Mouse (Mus musculus): ENCODE data around the gene Sphk2. TPM values are rescaled to one million over a fixed set of nuclear protein-coding genes. Genes with fewer than 3 reads are reported as not detected.
"Not testable (repeated sequence)": the region's sequence is repeated elsewhere in the genome, so short reads cannot be mapped to it uniquely, and the experiment has no call there.

Sphk2 gene
- polyA plus RNA-seq, 1 experiment from 2014 or later, result 17.2 TPM

DNA sequence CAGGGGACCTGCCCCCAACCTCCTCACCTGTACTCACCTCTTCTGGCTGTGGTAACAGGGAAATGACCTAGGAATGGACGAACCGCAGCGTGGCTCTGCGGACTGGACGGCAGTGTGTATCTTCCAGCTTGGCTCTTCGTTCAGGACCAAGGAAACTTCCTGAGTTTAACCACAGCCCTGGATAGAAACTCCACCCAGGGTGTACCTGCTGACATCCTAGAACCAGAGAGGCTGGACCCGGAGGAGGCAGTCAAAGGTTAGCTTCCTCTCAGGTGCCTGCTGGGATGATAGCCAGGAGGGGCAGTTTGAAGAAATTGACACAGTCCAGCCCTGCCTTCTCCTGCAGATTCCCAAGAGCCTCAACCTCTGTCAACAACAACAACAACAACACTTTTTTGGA lies 51.6 kb downstream of the Sphk2 start, which contains the start of gene Fut2:
Gene Fut2 (minus strand): TSS at position 234 of the 400 bp plus-strand sequence.
- Histone ChIP-seq H3K4me1 (ENCODE audit: control insufficient read depth, insufficient read depth, low read length) (no peaks in the 10 kb centered on the region), H3K4me2 (ENCODE audit: low read length) (no peak within 1 kb of the TSS), H3K4me3 (replicated peaks; ENCODE audit: low read depth, low read length) (no peak within 1 kb of the TSS), H3K36me3 (ENCODE audit: control insufficient read depth, insufficient read depth, low read length) (no peaks in the 10 kb centered on the region), H3K9ac (replicated peaks; ENCODE audit: low read length) (no peak within 1 kb of the TSS), H3K27me3 (ENCODE audit: control insufficient read depth, insufficient read depth, low read length) (no peaks in the 10 kb centered on the region), H3K27ac (replicated peaks; ENCODE audit: low read depth, low read length) (no peak within 1 kb of the TSS), H3K9me3 (ENCODE audit: control insufficient read depth, low read length) (no peaks in the 10 kb centered on the region)
- WGBS, result 86% methylated on average over 7 of the region's 7 CpGs
- ATAC-seq (ENCODE audit: low FRiP score, low TSS enrichment) (no peak), DNase-seq (no peak)

DNA sequence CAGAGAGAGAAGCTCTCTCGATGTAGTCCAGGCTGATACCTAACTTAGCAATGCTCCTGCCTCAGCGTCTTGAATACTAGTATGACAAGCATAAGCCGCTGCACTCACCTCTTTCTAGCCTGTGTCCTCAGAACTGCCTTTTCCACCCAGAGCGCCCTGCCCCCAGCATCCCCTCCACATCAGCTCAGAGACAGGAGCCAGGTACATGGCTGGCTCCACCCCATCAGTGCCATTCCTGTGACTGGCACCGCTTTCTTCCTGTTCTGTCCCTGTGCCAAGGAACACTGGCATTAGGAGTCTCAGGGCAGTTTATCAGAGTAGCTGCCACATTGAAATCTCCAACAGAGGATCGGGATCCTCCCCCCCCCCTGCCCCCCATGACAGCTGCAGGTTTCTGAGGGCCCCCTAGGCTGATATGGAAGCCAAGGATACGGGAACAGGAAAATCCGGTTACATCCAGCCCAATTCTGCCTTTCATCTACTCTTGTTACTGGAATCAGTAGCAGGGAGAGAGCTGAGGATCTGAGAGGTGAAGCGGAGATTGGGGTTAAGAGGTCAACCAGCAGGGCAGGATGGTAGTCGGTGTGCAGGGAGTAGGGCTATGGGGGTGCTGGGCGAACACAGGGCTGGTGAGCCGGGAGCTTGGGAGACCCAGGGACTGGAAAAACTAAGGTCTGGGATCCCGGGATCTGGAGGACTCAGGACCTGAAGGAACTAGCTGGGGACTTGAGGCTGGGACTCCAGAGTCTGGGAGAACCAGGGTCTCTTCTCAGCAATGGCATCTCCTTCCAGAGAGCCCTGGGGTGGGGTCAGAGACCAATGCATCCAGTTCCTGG lies 52.3 kb downstream of the Sphk2 start:
- no peaks in the 10 kb centered on the region for H3K4me1 ChIP-seq (ENCODE audit: control insufficient read depth, insufficient read depth, low read length)
- no peak overlapping the region for H3K4me3 ChIP-seq (replicated peaks; ENCODE audit: low read depth, low read length)
- H3K4me2 ChIP-seq (ENCODE audit: low read length), result no peak overlapping the region
- no peaks in the 10 kb centered on the region for H3K27me3 ChIP-seq (ENCODE audit: control insufficient read depth, insufficient read depth, low read length)
- H3K36me3 ChIP-seq (ENCODE audit: control insufficient read depth, insufficient read depth, low read length), result no peaks in the 10 kb centered on the region
- ATAC-seq (ENCODE audit: low FRiP score, low TSS enrichment), result no peak
- DNase-seq, result no peak
- H3K9ac ChIP-seq (replicated peaks; ENCODE audit: low read length), result no peak overlapping the region
- no peaks in the 10 kb centered on the region for H3K9me3 ChIP-seq (ENCODE audit: control insufficient read depth, low read length)
- H3K27ac ChIP-seq (replicated peaks; ENCODE audit: low read depth, low read length), result no peak overlapping the region
- WGBS, result 60% methylated on average over 13 of the region's 13 CpGs

DNA sequence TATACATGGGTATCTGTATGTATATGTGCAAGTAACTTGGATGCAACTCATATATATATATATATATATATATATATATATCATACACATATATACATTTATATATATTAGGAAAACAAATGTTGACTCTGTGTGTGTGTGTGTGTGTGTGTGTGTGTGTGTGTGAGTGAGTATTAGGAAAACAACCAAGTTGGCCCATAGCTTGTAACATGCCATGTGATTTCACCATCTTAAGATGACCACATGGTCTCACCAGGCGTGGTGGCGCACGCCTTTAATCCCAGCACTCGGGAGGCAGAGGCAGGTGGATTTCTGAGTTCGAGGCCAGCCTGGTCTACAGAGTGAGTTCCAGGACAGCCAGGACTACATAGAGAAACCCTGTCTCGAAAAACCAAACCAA lies 56.1 kb downstream of the Sphk2 start:
- not testable (repeated sequence) for H3K27ac ChIP-seq (replicated peaks; ENCODE audit: low read depth, low read length); H3K4me1 ChIP-seq (ENCODE audit: control insufficient read depth, insufficient read depth, low read length); ATAC-seq (ENCODE audit: low FRiP score, low TSS enrichment); H3K9me3 ChIP-seq (ENCODE audit: control insufficient read depth, low read length); H3K36me3 ChIP-seq (ENCODE audit: control insufficient read depth, insufficient read depth, low read length); H3K4me3 ChIP-seq (replicated peaks; ENCODE audit: low read depth, low read length); H3K27me3 ChIP-seq (ENCODE audit: control insufficient read depth, insufficient read depth, low read length); H3K4me2 ChIP-seq (ENCODE audit: low read length); H3K9ac ChIP-seq (replicated peaks; ENCODE audit: low read length); DNase-seq
- 93% methylated on average over 6 of the region's 6 CpGs for WGBS

- Histone ChIP-seq H3K4me2 (ENCODE audit: low read length) (no peak overlapping the region), H3K27ac (replicated peaks; ENCODE audit: low read depth, low read length) (no peak overlapping the region), H3K4me1 (ENCODE audit: control insufficient read depth, insufficient read depth, low read length) (no peaks in the 10 kb centered on the region), H3K27me3 (ENCODE audit: control insufficient read depth, insufficient read depth, low read length) (no peaks in the 10 kb centered on the region), H3K4me3 (replicated peaks; ENCODE audit: low read depth, low read length) (no peak overlapping the region), H3K9me3 (ENCODE audit: control insufficient read depth, low read length) (no peaks in the 10 kb centered on the region), H3K36me3 (ENCODE audit: control insufficient read depth, insufficient read depth, low read length) (no peaks in the 10 kb centered on the region), H3K9ac (replicated peaks; ENCODE audit: low read length) (no peak overlapping the region)
- DNase-seq (no peak), ATAC-seq (ENCODE audit: low FRiP score, low TSS enrichment) (no peak)
- 83% methylated on average over 11 of the region's 11 CpGs for WGBS
Observed at GRCm38 (mm10) chr7:45660746-45661478, 56.9 kb downstream of the Sphk2 start.

Other genes starting within 250 kb of the Sphk2 start
- gene Tulp2, start 236.1 kb downstream of the Sphk2 start, polyA plus RNA-seq (2014; fragmentation: Nextera tagmentation; extraction: Ambion mirVana), result 0.13 and 0.32 TPM in 2 replicates
- not detected in 2 replicates for gene Gm45808, start 231.2 kb downstream of the Sphk2 start, polyA plus RNA-seq (2014; fragmentation: Nextera tagmentation; extraction: Ambion mirVana)
- 3.1 and 3.2 TPM in 2 replicates for gene Dhdh, start 229.2 kb downstream of the Sphk2 start, polyA plus RNA-seq (2014; fragmentation: Nextera tagmentation; extraction: Ambion mirVana)
- gene Nucb1, start 207.6 kb downstream of the Sphk2 start, polyA plus RNA-seq (2014; fragmentation: Nextera tagmentation; extraction: Ambion mirVana), result 86.5 and 89.5 TPM in 2 replicates
- gene Ppp1r15a, start 191.7 kb downstream of the Sphk2 start, polyA plus RNA-seq (2014; fragmentation: Nextera tagmentation; extraction: Ambion mirVana), result 9.5 and 10.2 TPM in 2 replicates
- gene Plekha4, start 191.7 kb downstream of the Sphk2 start, polyA plus RNA-seq (2014; fragmentation: Nextera tagmentation; extraction: Ambion mirVana), result 0.53 and 0.77 TPM in 2 replicates
- not detected in 2 replicates for gene Hsd17b14, start 163.1 kb downstream of the Sphk2 start, polyA plus RNA-seq (2014; fragmentation: Nextera tagmentation; extraction: Ambion mirVana)
- 14.9 and 16.9 TPM in 2 replicates for gene Bcat2, start 147.8 kb downstream of the Sphk2 start, polyA plus RNA-seq (2014; fragmentation: Nextera tagmentation; extraction: Ambion mirVana)
- gene Fgf21, start 102.5 kb downstream of the Sphk2 start, polyA plus RNA-seq (2014; fragmentation: Nextera tagmentation; extraction: Ambion mirVana), result not detected in 2 replicates
- gene Fut1, start 100.7 kb downstream of the Sphk2 start, polyA plus RNA-seq (2014; fragmentation: Nextera tagmentation; extraction: Ambion mirVana), result not detected in 2 replicates
- not detected in 2 replicates for gene Izumo1, start 96.2 kb downstream of the Sphk2 start, polyA plus RNA-seq (2014; fragmentation: Nextera tagmentation; extraction: Ambion mirVana)
- gene Rasip1, start 90.5 kb downstream of the Sphk2 start, polyA plus RNA-seq (2014; fragmentation: Nextera tagmentation; extraction: Ambion mirVana), result 12.3 and 14.9 TPM in 2 replicates
- 3.0 and 4.3 TPM in 2 replicates for gene Mamstr, start 78.0 kb downstream of the Sphk2 start, polyA plus RNA-seq (2014; fragmentation: Nextera tagmentation; extraction: Ambion mirVana)
- 0.11 and 0.12 TPM in 2 replicates for gene Fut2, start 51.6 kb downstream of the Sphk2 start, polyA plus RNA-seq (2014; fragmentation: Nextera tagmentation; extraction: Ambion mirVana)
- 0.30 TPM in 1 of 2 replicates, not detected in the other for gene Ntn5, start 34.0 kb downstream of the Sphk2 start, polyA plus RNA-seq (2014; fragmentation: Nextera tagmentation; extraction: Ambion mirVana)
- gene Sec1, start 23.6 kb downstream of the Sphk2 start, polyA plus RNA-seq (2014; fragmentation: Nextera tagmentation; extraction: Ambion mirVana), result 0.21 TPM in 1 of 2 replicates, not detected in the other
- gene Car11, start 18.2 kb downstream of the Sphk2 start, polyA plus RNA-seq (2014; fragmentation: Nextera tagmentation; extraction: Ambion mirVana), result 28.1 and 49.1 TPM in 2 replicates
- gene Dbp, start 12.9 kb downstream of the Sphk2 start, polyA plus RNA-seq (2014; fragmentation: Nextera tagmentation; extraction: Ambion mirVana), result 1.9 and 4.3 TPM in 2 replicates
- 631 and 710 TPM in 2 replicates for gene Rpl18, start 2.5 kb downstream of the Sphk2 start, polyA plus RNA-seq (2014; fragmentation: Nextera tagmentation; extraction: Ambion mirVana)
- 0.46 and 0.90 TPM in 2 replicates for gene Fam83e, start 3.2 kb upstream of the Sphk2 start, polyA plus RNA-seq (2014; fragmentation: Nextera tagmentation; extraction: Ambion mirVana)
- not detected in 2 replicates for gene Spaca4, start 7.8 kb upstream of the Sphk2 start, polyA plus RNA-seq (2014; fragmentation: Nextera tagmentation; extraction: Ambion mirVana)
- gene Lmtk3, start 65.7 kb upstream of the Sphk2 start, polyA plus RNA-seq (2014; fragmentation: Nextera tagmentation; extraction: Ambion mirVana), result 25.2 and 30.2 TPM in 2 replicates
- 5.2 and 8.5 TPM in 2 replicates for gene Sult2b1, start 66.7 kb upstream of the Sphk2 start, polyA plus RNA-seq (2014; fragmentation: Nextera tagmentation; extraction: Ambion mirVana)
- 281 and 288 TPM in 2 replicates for gene Cyth2, start 96.6 kb upstream of the Sphk2 start, polyA plus RNA-seq (2014; fragmentation: Nextera tagmentation; extraction: Ambion mirVana)
- gene Kcnj14, start 106.8 kb upstream of the Sphk2 start, polyA plus RNA-seq (2014; fragmentation: Nextera tagmentation; extraction: Ambion mirVana), result 0.63 and 0.88 TPM in 2 replicates
- gene Grwd1, start 112.9 kb upstream of the Sphk2 start, polyA plus RNA-seq (2014; fragmentation: Nextera tagmentation; extraction: Ambion mirVana), result 37.2 and 37.4 TPM in 2 replicates
- gene Kdelr1, start 154.8 kb upstream of the Sphk2 start, polyA plus RNA-seq (2014; fragmentation: Nextera tagmentation; extraction: Ambion mirVana), result 99.1 and 126 TPM in 2 replicates
- gene Grin2d, start 160.4 kb upstream of the Sphk2 start, polyA plus RNA-seq (2014; fragmentation: Nextera tagmentation; extraction: Ambion mirVana), result 2.3 and 4.4 TPM in 2 replicates
- not detected in 2 replicates for gene Syngr4, start 178.7 kb upstream of the Sphk2 start, polyA plus RNA-seq (2014; fragmentation: Nextera tagmentation; extraction: Ambion mirVana)
- gene Tmem143, start 178.9 kb upstream of the Sphk2 start, polyA plus RNA-seq (2014; fragmentation: Nextera tagmentation; extraction: Ambion mirVana), result 5.1 and 7.5 TPM in 2 replicates
- gene Emp3, start 203.4 kb upstream of the Sphk2 start, polyA plus RNA-seq (2014; fragmentation: Nextera tagmentation; extraction: Ambion mirVana), result 5.2 and 32.1 TPM in 2 replicates
- 2.6 and 3.1 TPM in 2 replicates for gene Ccdc114, start 206.1 kb upstream of the Sphk2 start, polyA plus RNA-seq (2014; fragmentation: Nextera tagmentation; extraction: Ambion mirVana)

Data from midbrain, embryonic 14.5 days (tissue).